Mouse (Mus musculus) kidney, adult 2 months (tissue): ENCODE results near the gene Adsl.

Experiments
- CTCF ChIP-seq: fragments of 200-500 bp; conservative IDR thresholded peaks from 2 replicates; pipeline ENCODE4 v1.5.1; 2011; ENCODE audit warnings: low read depth, mild to moderate bottlenecking, control low read depth, low read length, moderate library complexity, mixed read lengths; ENCODE audit not compliant: insufficient read depth, insufficient read length
- POLR2A ChIP-seq: fragments of 200-500 bp; IDR thresholded peaks from one replicate; pipeline ENCODE4 v1.6.1; 2011; ENCODE audit warnings: low read depth, low read length, control low read depth

DNA sequence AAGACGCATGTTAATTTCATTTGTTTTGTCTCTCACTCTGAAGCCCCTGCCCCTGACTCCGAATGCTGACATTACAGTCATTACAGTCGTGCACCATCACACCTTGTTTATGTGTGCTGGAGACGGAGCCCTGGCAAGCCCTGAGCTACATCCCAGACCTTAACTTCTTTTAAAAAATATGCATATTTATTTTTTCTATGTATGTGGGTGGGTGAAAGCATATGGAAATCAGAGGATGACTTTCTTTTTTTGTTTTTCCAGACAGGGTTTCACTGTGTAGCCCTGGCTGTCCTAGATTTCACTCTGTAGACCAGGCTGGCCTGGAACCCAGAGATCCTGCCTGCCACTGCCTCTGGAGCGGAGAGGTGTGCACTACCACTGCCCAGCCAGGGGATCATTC is 46.7 kb downstream of the Adsl start:
- TF ChIP-seq CTCF (no peak), POLR2A (no peak)
